Mouse (Mus musculus) brown adipose tissue, adult 24 weeks (tissue): ENCODE measurements around the gene Rfc4. TPM values are rescaled to one million over a fixed set of nuclear protein-coding genes. Genes with fewer than 3 reads are reported as not detected.
"Not testable (repeated sequence)": the region's sequence is repeated elsewhere in the genome, so short reads cannot be mapped to it uniquely, and the experiment has no call there.

ENCODE experiments used
- H3K27ac ChIP-seq: fragments of 200-500 bp; replicated peaks from 2 replicates; pipeline ENCODE4 v1.5.1; 2012; ENCODE audit warnings: low read depth, mild to moderate bottlenecking, low read length
- H3K4me1 ChIP-seq: fragments of 200-500 bp; 2 replicates; pipeline ENCODE4 v1.6.1; 2012; ENCODE audit warnings: low read length, mixed read lengths; ENCODE audit not compliant: control insufficient read depth, insufficient read depth, insufficient read length
- H3K4me3 ChIP-seq: fragments of 200-500 bp; 2 replicates; pipeline ENCODE4 v1.5.1; 2012; ENCODE audit warnings: low read depth, mild to moderate bottlenecking, low read length, moderate library complexity; ENCODE audit not compliant: insufficient read depth
- polyA plus RNA-seq: library from polyadenylated mRNA; stranded (reverse); fragments of >200 nt; gene quantifications from 2 replicates; pipeline ENCODE4 v1.2.4, GENCODE M21; 2012; ENCODE audit not compliant: missing spikeins, insufficient read depth, insufficient read length

Gene Rfc4
- polyA plus RNA-seq, 1 experiment: 15.6 TPM

DNA sequence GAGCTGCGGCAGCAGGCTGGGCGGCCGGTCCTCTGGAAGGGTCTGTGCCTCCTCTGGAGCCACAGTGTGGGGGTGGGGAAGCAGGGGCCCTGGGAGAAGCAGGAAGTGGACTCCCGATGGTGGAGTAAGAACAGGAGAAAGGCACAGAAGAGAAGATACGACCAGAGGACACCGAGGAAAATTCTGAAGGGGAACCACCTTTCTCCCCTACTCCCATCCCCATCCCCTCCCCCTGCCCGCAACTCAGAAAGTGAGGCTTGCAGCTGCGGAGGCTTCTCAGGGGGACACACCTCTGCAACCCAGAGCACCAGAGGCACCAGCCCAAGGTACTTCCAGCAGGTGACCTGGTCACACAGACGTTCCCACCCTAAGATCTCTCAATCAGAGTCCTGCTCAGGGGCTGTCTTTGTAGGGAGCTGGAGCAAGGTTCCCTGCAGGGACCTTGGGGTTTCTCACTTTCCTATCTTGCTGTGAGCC is 27.4 kb downstream of the Rfc4 start:
- Histone ChIP-seq H3K27ac (no peak overlapping the region), H3K4me3 (no peak overlapping the region; the same call in 1 of the 2 replicates), H3K4me1 (no peaks in the 10 kb centered on the region)

DNA sequence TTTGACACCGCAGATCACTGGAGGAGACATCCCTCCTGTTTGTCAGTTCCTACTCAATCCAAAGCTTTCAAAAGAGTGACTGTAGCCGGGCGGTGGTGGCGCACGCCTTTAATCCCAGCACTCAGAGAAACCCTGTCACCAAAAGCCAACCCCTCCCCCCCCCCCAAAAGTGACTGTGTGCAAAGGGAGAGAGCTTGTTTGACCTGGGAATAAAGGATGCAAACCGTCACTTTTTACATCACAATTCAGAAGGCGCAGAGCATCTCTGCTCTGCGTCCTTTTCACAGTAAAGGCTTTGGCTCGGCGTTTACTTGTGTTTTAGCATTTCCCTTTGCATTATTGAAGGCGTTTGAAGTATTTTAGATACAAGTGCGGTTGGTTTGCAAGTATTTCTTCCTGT is 27.9 kb downstream of the Rfc4 start:
- H3K4me3 ChIP-seq: no peak overlapping the region

DNA sequence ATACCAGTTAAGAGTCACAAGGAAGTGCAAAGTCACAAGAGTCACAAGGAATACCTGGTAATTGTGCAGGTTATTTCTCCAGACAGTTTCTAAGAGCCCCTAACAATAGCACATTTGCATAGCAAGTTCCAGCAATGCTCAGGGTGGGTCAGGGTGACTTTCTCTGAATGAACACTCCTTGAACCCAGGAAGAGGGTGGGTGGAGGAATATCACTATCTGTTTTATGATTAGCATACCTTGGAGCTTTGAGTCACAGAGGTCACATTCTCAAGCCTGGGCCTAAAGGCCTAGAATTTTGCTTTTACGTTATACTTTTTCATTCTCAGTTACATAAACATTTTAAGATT is 29.5 kb downstream of the Rfc4 start:
- not testable (repeated sequence) for H3K27ac ChIP-seq, H3K4me1 ChIP-seq

More for the DNA sequence above, 27.9 kb downstream of the Rfc4 start:
- H3K4me1 ChIP-seq: no peaks in the 10 kb centered on the region
- H3K27ac ChIP-seq: no peak overlapping the region

GRCm38 (mm10) chr16:23097290-23098104 is 30.0 kb downstream of the Rfc4 start:
- not testable (repeated sequence) for H3K4me1 ChIP-seq, H3K4me3 ChIP-seq, H3K27ac ChIP-seq

More for the DNA sequence above, 29.5 kb downstream of the Rfc4 start:
- not testable (repeated sequence) for H3K4me3 ChIP-seq

DNA sequence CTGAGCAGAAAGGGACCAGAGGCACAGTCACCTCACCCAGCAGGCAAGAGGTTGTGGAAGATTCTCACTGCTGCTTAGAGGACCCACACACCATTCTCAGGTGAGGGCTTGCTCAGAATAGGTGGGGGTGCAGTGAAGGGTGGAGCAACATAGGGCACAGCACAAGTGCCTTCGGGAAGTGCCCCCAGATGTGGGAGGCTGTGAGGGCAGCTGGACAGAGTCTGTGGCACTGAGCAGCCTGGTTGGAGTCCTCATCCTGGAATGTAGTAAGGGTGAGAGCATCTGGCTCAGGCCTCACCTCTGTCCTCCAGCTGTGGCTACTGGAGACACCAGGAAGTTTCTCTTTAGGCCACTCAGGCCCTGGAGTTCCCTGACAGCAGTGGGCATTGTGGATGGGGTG is 30.7 kb downstream of the Rfc4 start:
- H3K4me3 ChIP-seq, H3K27ac ChIP-seq, H3K4me1 ChIP-seq: not testable (repeated sequence)

DNA sequence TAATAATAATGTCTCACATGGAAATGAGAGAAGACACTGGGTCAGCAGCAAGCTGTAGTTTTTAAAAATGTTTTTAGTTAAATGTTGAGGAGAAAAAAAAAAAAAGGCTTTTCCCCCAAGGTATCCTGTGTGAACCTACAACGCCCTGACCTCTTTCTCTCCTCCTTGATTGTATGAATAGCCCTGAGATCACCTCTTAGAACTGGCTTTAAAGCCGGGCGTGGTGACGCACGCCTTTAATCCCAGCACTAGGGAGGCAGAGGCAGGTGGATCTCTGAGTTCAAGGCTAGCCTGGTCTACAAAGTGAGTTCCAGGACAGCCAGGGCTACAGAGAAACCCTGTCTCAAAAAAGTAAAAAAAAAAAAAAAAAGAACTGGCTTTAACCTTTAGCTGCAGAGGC is 32.0 kb downstream of the Rfc4 start:
- not testable (repeated sequence) for H3K4me3 ChIP-seq, H3K27ac ChIP-seq, H3K4me1 ChIP-seq

GRCm38 (mm10) chr16:23094136-23094535 is 33.4 kb downstream of the Rfc4 start:
- Histone ChIP-seq H3K4me1 (no peaks in the 10 kb centered on the region), H3K27ac (no peak overlapping the region), H3K4me3 (no peak overlapping the region)

DNA sequence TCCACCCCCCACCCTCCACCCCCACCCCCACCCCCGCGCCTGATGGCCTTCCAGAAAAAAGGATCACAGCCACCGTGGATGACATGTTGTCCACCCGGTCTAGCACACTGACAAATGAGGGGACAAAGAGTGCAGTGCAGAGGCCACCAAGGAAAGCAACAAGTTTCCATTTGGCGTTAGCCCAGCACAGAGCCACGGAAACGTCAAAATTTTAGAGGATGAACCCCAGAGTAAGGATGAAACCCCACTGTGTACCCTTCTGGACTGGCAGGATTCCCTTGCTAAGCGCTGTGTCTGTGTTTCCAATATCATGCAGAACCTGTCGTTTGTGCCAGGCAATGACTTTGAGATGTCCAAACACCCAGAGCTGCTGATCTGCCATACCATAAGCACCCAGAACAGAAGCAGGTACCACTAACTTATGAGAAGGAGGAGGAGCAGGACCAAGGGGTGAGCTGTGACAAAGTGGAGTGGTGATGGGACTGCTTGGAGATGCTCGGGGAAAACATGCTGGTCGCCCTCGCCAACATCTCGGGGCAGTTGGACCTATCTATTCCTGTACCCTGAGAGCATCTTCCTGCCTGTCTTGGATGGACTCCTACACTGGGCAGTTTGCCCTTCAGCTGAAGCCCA is 34.1 kb downstream of the Rfc4 start:
- Histone ChIP-seq H3K4me1 (no peaks in the 10 kb centered on the region), H3K27ac (no peak overlapping the region), H3K4me3 (no peak overlapping the region)

DNA sequence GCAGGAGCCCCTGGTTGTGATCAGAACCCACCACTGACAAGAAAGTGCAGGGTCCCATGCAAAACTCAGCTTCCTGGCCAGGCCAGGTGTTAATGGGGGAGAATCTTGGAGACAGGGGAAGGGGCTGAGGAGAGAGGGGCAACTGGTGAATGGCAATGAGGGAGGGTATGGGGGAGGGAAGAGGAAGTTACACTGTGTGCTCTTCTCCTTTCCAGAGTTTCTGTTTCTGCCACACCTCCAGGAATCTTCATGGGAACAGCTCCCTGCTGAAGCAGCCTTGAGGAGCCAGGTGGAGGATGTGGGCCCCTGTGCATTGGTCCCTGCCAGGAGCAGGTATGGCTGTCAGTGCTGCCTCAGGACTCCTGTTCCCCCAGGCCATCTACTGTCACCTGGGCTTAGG is 36.2 kb downstream of the Rfc4 start:
- H3K27ac ChIP-seq, H3K4me3 ChIP-seq, H3K4me1 ChIP-seq: not testable (repeated sequence)

DNA sequence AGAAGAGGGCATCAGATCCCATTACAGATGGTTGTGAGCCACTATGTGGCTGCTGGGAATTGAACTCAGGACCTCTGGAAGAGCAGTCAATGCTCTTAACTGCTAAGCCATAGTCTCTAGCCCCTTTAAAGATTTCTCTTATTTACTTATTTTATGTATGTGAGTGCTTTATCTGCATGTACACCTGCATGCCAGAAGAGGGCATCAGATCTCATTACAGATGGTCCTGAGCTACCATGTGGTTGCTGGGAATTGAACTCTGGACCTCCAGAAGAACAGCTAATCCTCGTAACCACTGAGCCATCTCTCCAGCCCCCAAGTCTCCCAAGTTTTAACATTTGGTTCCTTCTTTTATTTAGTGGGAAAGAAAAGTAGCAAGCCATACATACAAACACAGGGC is 39.0 kb downstream of the Rfc4 start:
- not testable (repeated sequence) for H3K27ac ChIP-seq, H3K4me3 ChIP-seq, H3K4me1 ChIP-seq

DNA sequence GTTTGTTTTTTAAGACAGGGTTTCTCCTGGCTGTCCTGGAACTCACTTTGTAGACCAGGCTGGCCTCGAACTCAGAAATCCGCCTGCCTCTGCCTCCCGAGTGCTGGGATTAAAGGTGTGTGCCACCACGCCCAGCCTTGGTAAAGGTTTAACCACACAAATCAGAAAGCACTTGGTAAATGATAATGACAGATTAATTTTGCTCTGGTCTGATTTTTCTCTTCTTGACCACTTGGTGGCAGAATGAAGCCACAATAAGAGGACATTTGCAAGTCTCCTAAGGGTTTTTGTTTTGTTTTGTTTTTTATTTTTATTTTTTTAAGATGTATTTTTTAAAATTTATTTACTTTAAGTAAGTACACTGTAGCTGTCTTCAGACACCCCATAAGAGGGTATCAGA is 39.8 kb downstream of the Rfc4 start:
- H3K4me3 ChIP-seq, H3K27ac ChIP-seq, H3K4me1 ChIP-seq: not testable (repeated sequence)

GRCm38 (mm10) chr16:23087159-23087558 is 40.4 kb downstream of the Rfc4 start:
- not testable (repeated sequence) for H3K4me1 ChIP-seq, H3K4me3 ChIP-seq, H3K27ac ChIP-seq

DNA sequence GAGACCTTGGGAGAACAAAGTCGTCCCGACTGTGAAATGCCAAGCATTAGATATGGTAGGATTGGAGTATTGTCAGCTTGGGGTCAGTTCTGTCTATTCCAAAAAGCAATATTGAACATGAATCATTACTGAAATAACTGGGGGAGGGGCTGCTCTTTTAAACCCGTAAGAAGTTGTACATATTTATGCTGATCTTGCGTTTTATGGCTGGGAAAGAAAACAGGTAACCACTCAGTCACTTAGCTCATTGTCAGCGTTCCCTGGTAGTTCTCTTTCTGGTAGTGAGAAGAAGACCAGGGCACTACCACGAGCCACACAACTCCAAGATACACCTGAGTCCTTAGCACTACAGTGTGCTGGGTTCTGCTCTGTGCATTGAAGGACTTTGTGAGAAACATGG is 50.0 kb downstream of the Rfc4 start:
- H3K4me1 ChIP-seq, H3K4me3 ChIP-seq, H3K27ac ChIP-seq: not testable (repeated sequence)
